Mouse (Mus musculus) CD8-positive naive resting alpha-beta T cell, adult 57 days (primary cell): Measurements from ENCODE around the gene Olfr474. TPM values are rescaled to one million over a fixed set of nuclear protein-coding genes. Genes with fewer than 3 reads are reported as not detected.

Experiments
- total RNA-seq: library from RNA; stranded (reverse); gene quantifications from one replicate; pipeline ENCODE4 v1.2.4, GENCODE M21; 2023

The Olfr474 gene
- not detected for total RNA-seq

DNA sequence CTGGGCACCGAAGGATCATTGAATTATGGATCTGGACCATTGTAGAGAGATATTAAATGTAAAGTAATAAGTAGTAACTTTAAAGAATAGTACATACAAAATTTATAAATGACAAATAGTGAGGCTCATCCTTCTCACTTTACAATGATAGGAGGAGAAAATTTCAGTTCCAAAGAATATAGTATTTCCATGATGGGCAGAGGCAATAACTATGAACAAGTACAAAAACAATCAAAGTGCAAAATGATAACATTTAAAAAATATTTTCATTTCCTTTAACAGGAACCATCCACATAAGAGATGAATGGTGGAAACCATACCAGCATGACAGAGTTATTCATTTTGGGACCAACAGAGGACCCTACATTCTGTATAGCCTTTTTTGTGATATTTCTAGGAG lies at the start of gene Olfr474:
Olfr474 (plus strand) TSS at position 301 of the 400 bp plus-strand sequence.

DNA sequence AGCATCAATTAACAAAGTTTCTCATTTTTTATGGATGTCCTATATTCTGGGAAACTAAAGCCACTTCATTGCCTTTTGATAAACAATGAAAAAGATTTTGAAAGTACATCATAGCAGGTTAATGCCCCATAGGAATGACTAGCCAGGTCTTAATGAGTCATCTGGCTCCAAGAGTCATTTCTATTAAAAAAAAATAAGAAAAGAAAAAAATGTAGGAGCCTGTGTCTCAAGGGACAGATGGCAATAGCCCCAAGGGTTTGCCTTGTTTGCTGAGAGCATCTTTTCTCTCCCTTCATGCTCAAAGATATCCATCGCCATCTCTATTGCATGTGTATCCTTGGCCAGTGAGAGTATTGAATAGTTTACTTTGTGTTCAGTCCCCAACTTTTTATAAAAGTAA lies 24.3 kb upstream of the Olfr474 start, which contains the start of gene Olfr473:
Olfr473 (plus strand) TSS at position 301 of the 400 bp plus-strand sequence.

GRCm38 (mm10) chr7:107964503-107964902 lies 10.1 kb downstream of the Olfr474 start, which contains the start of gene Olfr476:
Olfr476 (plus strand) TSS chr7:107964803.

GRCm38 (mm10) chr7:107986393-107986792 lies 31.9 kb downstream of the Olfr474 start, which contains the start of gene Olfr477:
Olfr477 (plus strand) TSS chr7:107986693.

Other genes starting within 250 kb of the Olfr474 start
- not detected for gene Cyb5r2, start 196.6 kb upstream of the Olfr474 start, total RNA-seq
- gene Ovch2, start 153.4 kb upstream of the Olfr474 start, total RNA-seq = not detected
- gene Olfr467, start 142.4 kb upstream of the Olfr474 start, total RNA-seq = not detected
- not detected for gene Olfr469, start 129.1 kb upstream of the Olfr474 start, total RNA-seq
- not detected for gene Olfr470, start 107.2 kb upstream of the Olfr474 start, total RNA-seq
- gene Olfr472, start 56.7 kb upstream of the Olfr474 start, total RNA-seq = 0.18 TPM
- not detected for gene Olfr473, start 24.2 kb upstream of the Olfr474 start, total RNA-seq
- gene Olfr476, start 10.2 kb downstream of the Olfr474 start, total RNA-seq = not detected
- gene Olfr477, start 32.0 kb downstream of the Olfr474 start, total RNA-seq = 0.18 TPM
- not detected for gene Olfr478, start 79.3 kb downstream of the Olfr474 start, total RNA-seq
- not detected for gene Olfr479, start 96.0 kb downstream of the Olfr474 start, total RNA-seq
- gene Olfr480, start 112.7 kb downstream of the Olfr474 start, total RNA-seq = not detected
- gene Olfr481, start 125.2 kb downstream of the Olfr474 start, total RNA-seq = not detected
- gene Olfr482, start 142.9 kb downstream of the Olfr474 start, total RNA-seq = 1.3 TPM
- not detected for gene Olfr483, start 146.2 kb downstream of the Olfr474 start, total RNA-seq
- gene Olfr484, start 172.8 kb downstream of the Olfr474 start, total RNA-seq = not detected
- not detected for gene Olfr485, start 205.2 kb downstream of the Olfr474 start, total RNA-seq
- gene Olfr486, start 218.1 kb downstream of the Olfr474 start, total RNA-seq = not detected